Mouse (Mus musculus) pancreas, adult 10 weeks (tissue): ENCODE results near the gene Cep128. TPM values are rescaled to one million over a fixed set of nuclear protein-coding genes. Genes with fewer than 3 reads are reported as not detected.

ENCODE experiments used
- polyA plus RNA-seq: library from polyadenylated mRNA; stranded (reverse); fragments of 350-450 nt; fragmentation: Illumina TruSeq; extraction: RNeasy Lipid Tissue Mini Kit (QIAGEN cat#74804); gene quantifications from one replicate; pipeline ENCODE4 v1.2.3, GENCODE M21; 2015; ENCODE audit warnings: low read depth, low replicate concordance; ENCODE audit not compliant: insufficient read depth

Cep128 gene
- 0.76 TPM for polyA plus RNA-seq

DNA sequence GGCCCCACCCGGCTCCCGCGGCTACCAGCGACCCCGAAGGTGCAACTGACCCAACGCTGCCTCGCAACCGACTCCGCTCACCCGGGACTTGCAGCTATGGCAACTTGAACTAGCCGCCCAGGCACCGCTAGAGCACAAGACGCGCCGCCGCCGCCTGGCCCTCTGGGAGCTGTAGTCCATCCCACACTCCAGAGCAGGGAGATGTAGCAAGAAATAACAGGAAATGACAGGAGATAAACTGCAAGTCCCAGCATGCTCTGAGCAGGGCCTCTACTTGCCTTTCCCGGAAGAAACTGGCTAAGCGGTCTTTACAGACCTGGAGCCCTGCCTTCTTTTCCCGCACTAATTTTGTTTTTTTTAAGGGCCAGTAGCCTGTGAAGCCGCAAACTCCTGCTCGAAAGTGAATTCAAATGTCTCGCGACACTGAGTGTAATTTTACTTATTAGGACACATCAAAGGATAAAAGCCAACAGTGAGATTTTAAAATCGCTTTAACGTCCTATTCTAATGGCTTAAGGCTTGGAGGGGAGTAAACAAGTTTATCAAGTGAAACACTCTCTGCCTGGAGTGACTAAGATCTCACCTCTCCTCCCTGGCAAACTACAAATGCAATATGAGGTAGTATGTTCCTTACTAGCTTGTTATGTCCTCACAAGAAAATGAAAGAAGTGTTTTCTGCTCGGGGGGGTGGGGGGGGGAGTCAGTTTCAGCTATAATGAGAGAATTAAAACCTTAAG lies at the start of gene Cep128, which contains the start of gene Tshr:
Gene Cep128, minus strand, starts transcription at position 129 of the 737 bp plus-strand sequence.
Gene Tshr, plus strand, starts transcription at position 283 of the 737 bp plus-strand sequence.

Other genes with a start within 250 kb of the Cep128 start
- gene Tshr, start 154 bp upstream of the Cep128 start, polyA plus RNA-seq = not detected
- 2.8 TPM for gene Gtf2a1, start 206.1 kb upstream of the Cep128 start, polyA plus RNA-seq